Mouse (Mus musculus) hindbrain, embryonic 14.5 days (tissue): ENCODE results near the gene Glrp1. TPM values are rescaled to one million over a fixed set of nuclear protein-coding genes. Genes with fewer than 3 reads are reported as not detected.
A peak's percentile ranks its signal among the peaks of the same experiment; 100 is the strongest.

ENCODE experiments used
- ATAC-seq: fragments of 200-750 bp; cut with Nextera tagmentation; 2 replicates; pipeline ENCODE4 v1.8.0; 2017; ENCODE audit warnings: moderate number of reproducible peaks, mild to moderate bottlenecking, moderate TSS enrichment, moderate library complexity; ENCODE audit not compliant: low FRiP score
- DNase-seq: peaks from one replicate; pipeline ENCODE4 v3.0.0-alpha.2; 2015; ENCODE audit warnings: low spot score
- H3K27ac ChIP-seq: fragments of 300-500 bp; sonication (generic); 2 replicates; pipeline ENCODE4 v1.5.1; 2014; ENCODE audit warnings: mild to moderate bottlenecking, moderate library complexity
- H3K27me3 ChIP-seq: fragments of 300-500 bp; sonication (generic); 2 replicates; pipeline ENCODE4 v1.6.1; 2014; ENCODE audit warnings: mild to moderate bottlenecking, low read length, mixed read lengths; ENCODE audit not compliant: control insufficient read depth, insufficient read depth
- H3K36me3 ChIP-seq: fragments of 300-500 bp; sonication (generic); replicated peaks from 2 replicates; pipeline ENCODE4 v1.6.1; 2014; ENCODE audit not compliant: control insufficient read depth, insufficient read depth
- H3K4me1 ChIP-seq: fragments of 300-500 bp; sonication (generic); replicated peaks from 2 replicates; pipeline ENCODE4 v1.6.1; 2014; ENCODE audit warnings: antibody characterized with exemption, low read length, mixed read lengths; ENCODE audit not compliant: control insufficient read depth, insufficient read depth
- H3K4me2 ChIP-seq: fragments of 300-500 bp; sonication (generic); replicated peaks from 2 replicates; pipeline ENCODE4 v1.6.1; 2014; ENCODE audit warnings: mild to moderate bottlenecking, moderate library complexity
- H3K4me3 ChIP-seq: fragments of 300-500 bp; sonication (generic); replicated peaks from 2 replicates; pipeline ENCODE4 v1.5.1; 2014; ENCODE audit warnings: mild to moderate bottlenecking, low read length
- H3K9ac ChIP-seq: fragments of 300-500 bp; sonication (generic); 2 replicates; pipeline ENCODE4 v1.6.1; 2014
- H3K9me3 ChIP-seq: fragments of 300-500 bp; sonication (generic); 2 replicates; pipeline ENCODE4 v1.6.1; 2016; ENCODE audit warnings: low read length; ENCODE audit not compliant: control insufficient read depth
- WGBS: fragments of 180-500 bp; shearing (Covaris S2); extraction: QIAGEN DNeasy Blood & Tissue Kit; methylation state at CpG from one replicate; pipeline ENCODE4 v1.1.7; 2014; 5-methylcytosine and 5-hydroxymethylcytosine counted together
- polyA plus RNA-seq: library from polyadenylated mRNA; unstranded; fragments of >200 nt; fragmentation: Nextera tagmentation; extraction: Ambion mirVana; gene quantifications from 2 replicates; pipeline ENCODE4 v1.2.1, GENCODE M21; 2014

The Glrp1 gene
- polyA plus RNA-seq, 1 experiment from 2014 or later = not detected

GRCm38 (mm10) chr1:88539256-88539655 lies 29.4 kb upstream of the Glrp1 start:
- no peak overlapping the region for H3K4me3 ChIP-seq
- 0 out of 2 replicates have a peak overlapping the region, but pooled peaks have one; percentile 32 for H3K27ac ChIP-seq
- H3K4me1 ChIP-seq = no peaks in the 10 kb centered on the region; the same call in 1 of the 2 replicates
- H3K36me3 ChIP-seq = no peaks in the 10 kb centered on the region
- DNase-seq (no peak), ATAC-seq (no peak)
- H3K9ac ChIP-seq = no peak overlapping the region
- WGBS = 84% methylated on average over 7 of the region's 7 CpGs
- no peak overlapping the region for H3K4me2 ChIP-seq
- no peaks in the 10 kb centered on the region for H3K27me3 ChIP-seq
- H3K9me3 ChIP-seq = no peaks in the 10 kb centered on the region

GRCm38 (mm10) chr1:88536308-88536707 lies 26.4 kb upstream of the Glrp1 start:
- H3K27ac ChIP-seq = no peak overlapping the region
- no peaks in the 10 kb centered on the region for H3K27me3 ChIP-seq
- 86% methylated on average over 1 of the region's 1 CpGs for WGBS
- no peak overlapping the region for H3K4me3 ChIP-seq
- H3K4me1 ChIP-seq = no peaks in the 10 kb centered on the region; the same call in 1 of the 2 replicates
- no peak overlapping the region for H3K9ac ChIP-seq
- no peak overlapping the region for H3K4me2 ChIP-seq
- ATAC-seq (no peak), DNase-seq (no peak)
- H3K36me3 ChIP-seq = no peaks in the 10 kb centered on the region
- H3K9me3 ChIP-seq = no peaks in the 10 kb centered on the region

GRCm38 (mm10) chr1:88534091-88534490 lies 24.2 kb upstream of the Glrp1 start:
- WGBS = 72% methylated on average over 5 of the region's 5 CpGs
- no peak for ATAC-seq
- no peak for DNase-seq

GRCm38 (mm10) chr1:88526161-88526560 lies 16.3 kb upstream of the Glrp1 start:
- DNase-seq = no peak
- WGBS = 46% methylated on average over 6 of the region's 6 CpGs
- no peaks in the 10 kb centered on the region for H3K27me3 ChIP-seq

More at GRCm38 (mm10) chr1:88534091-88534490, 24.2 kb upstream of the Glrp1 start:
- H3K9me3 ChIP-seq = no peaks in the 10 kb centered on the region
- no peak overlapping the region for H3K4me2 ChIP-seq
- no peak overlapping the region for H3K4me3 ChIP-seq
- H3K9ac ChIP-seq = no peak overlapping the region
- H3K27ac ChIP-seq = no peak overlapping the region
- no peaks in the 10 kb centered on the region for H3K36me3 ChIP-seq
- H3K27me3 ChIP-seq = no peaks in the 10 kb centered on the region
- no peaks in the 10 kb centered on the region for H3K4me1 ChIP-seq

GRCm38 (mm10) chr1:88525622-88526021 lies 15.8 kb upstream of the Glrp1 start:
- Histone ChIP-seq H3K4me2 (no peak overlapping the region), H3K4me3 (no peak overlapping the region), H3K27ac (no peak overlapping the region), H3K36me3 (no peaks in the 10 kb centered on the region), H3K9me3 (no peaks in the 10 kb centered on the region), H3K9ac (no peak overlapping the region), H3K27me3 (no peaks in the 10 kb centered on the region), H3K4me1 (no peaks in the 10 kb centered on the region)
- WGBS = 62% methylated on average over 3 of the region's 3 CpGs
- DNase-seq (no peak), ATAC-seq (no peak)

More at GRCm38 (mm10) chr1:88526161-88526560, 16.3 kb upstream of the Glrp1 start:
- Histone ChIP-seq H3K9ac (no peak overlapping the region), H3K4me2 (no peak overlapping the region), H3K36me3 (no peaks in the 10 kb centered on the region), H3K4me3 (no peak overlapping the region), H3K9me3 (no peaks in the 10 kb centered on the region), H3K27ac (no peak overlapping the region), H3K4me1 (no peaks in the 10 kb centered on the region)
- ATAC-seq = no peak

- no peak for ATAC-seq
- Histone ChIP-seq H3K4me1 (no peaks in the 10 kb centered on the region), H3K27me3 (no peaks in the 10 kb centered on the region), H3K9me3 (no peaks in the 10 kb centered on the region), H3K27ac (no peak overlapping the region), H3K4me3 (no peak overlapping the region), H3K36me3 (no peaks in the 10 kb centered on the region), H3K9ac (no peak overlapping the region), H3K4me2 (no peak overlapping the region)
- no peak for DNase-seq
- WGBS = 88% methylated on average over 11 of the region's 11 CpGs
These were observed 11.4 kb upstream of the Glrp1 start for GRCm38 (mm10) chr1:88521170-88521747.

- no peaks in the 10 kb centered on the region for H3K9me3 ChIP-seq
- no peak overlapping the region for H3K27ac ChIP-seq
- no peak overlapping the region for H3K4me2 ChIP-seq
- H3K4me3 ChIP-seq = no peak overlapping the region
- no peaks in the 10 kb centered on the region for H3K36me3 ChIP-seq
- no peak for DNase-seq
- H3K4me1 ChIP-seq = no peaks in the 10 kb centered on the region
- H3K27me3 ChIP-seq = no peaks in the 10 kb centered on the region
- no peak for ATAC-seq
- WGBS = 67% methylated on average over 5 of the region's 5 CpGs
- H3K9ac ChIP-seq = no peak overlapping the region
These were observed 3.7 kb upstream of the Glrp1 start for GRCm38 (mm10) chr1:88513613-88514012.

GRCm38 (mm10) chr1:88507886-88508285 lies 2.0 kb downstream of the Glrp1 start:
- H3K4me2 ChIP-seq = no peak overlapping the region
- ATAC-seq (no peak), DNase-seq (no peak)
- H3K27ac ChIP-seq = no peak overlapping the region
- no peaks in the 10 kb centered on the region for H3K36me3 ChIP-seq
- H3K9ac ChIP-seq = no peak overlapping the region
- H3K9me3 ChIP-seq = no peaks in the 10 kb centered on the region
- WGBS = 87% methylated on average over 8 of the region's 8 CpGs
- H3K4me3 ChIP-seq = no peak overlapping the region
- peaks cover 8% of the 10 kb centered on the region; the same call in 1 of the 2 replicates for H3K4me1 ChIP-seq
- no peaks in the 10 kb centered on the region for H3K27me3 ChIP-seq

GRCm38 (mm10) chr1:88507214-88507613 lies 2.7 kb downstream of the Glrp1 start:
- WGBS = 75% methylated on average over 5 of the region's 5 CpGs
- H3K4me3 ChIP-seq = no peak overlapping the region
- H3K27me3 ChIP-seq = no peaks in the 10 kb centered on the region
- no peak for DNase-seq
- H3K9ac ChIP-seq = no peak overlapping the region
- H3K27ac ChIP-seq = no peak overlapping the region
- no peaks in the 10 kb centered on the region for H3K36me3 ChIP-seq
- peaks cover 8% of the 10 kb centered on the region; the same call in 1 of the 2 replicates for H3K4me1 ChIP-seq
- ATAC-seq = no peak
- no peaks in the 10 kb centered on the region for H3K9me3 ChIP-seq
- H3K4me2 ChIP-seq = no peak overlapping the region

- 87% methylated on average over 5 of the region's 5 CpGs for WGBS
- no peak overlapping the region for H3K4me3 ChIP-seq
- H3K4me2 ChIP-seq = no peak overlapping the region
These were observed 3.5 kb downstream of the Glrp1 start for GRCm38 (mm10) chr1:88506412-88506811.

More at GRCm38 (mm10) chr1:88506412-88506811, 3.5 kb downstream of the Glrp1 start:
- Histone ChIP-seq H3K27me3 (no peaks in the 10 kb centered on the region), H3K27ac (no peak overlapping the region), H3K4me1 (peaks cover 8% of the 10 kb centered on the region; the same call in 1 of the 2 replicates), H3K36me3 (no peaks in the 10 kb centered on the region), H3K9me3 (no peaks in the 10 kb centered on the region), H3K9ac (no peak overlapping the region)
- no peak for DNase-seq
- ATAC-seq = no peak
